In genomic region chr4:137339415-137339814, GRCm38 (mm10) we compare ENCODE assay signal across 12 mouse cellular contexts. TPM values are rescaled to one million over a fixed set of nuclear protein-coding genes. Genes with fewer than 3 reads are reported as not detected.
DNase-seq lines count a peak whose midpoint lies in the region; ATAC-seq and TF ChIP-seq lines count a peak whose summit lies in the region.
"Had no signal": no experiment of that assay in that cellular context is flagged by ENCODE, and none has a peak within 500 bp of the region (broad histone marks: within the 10 kb centered on the region; RNA-seq: fewer than 3 reads in every experiment).

No protein-coding gene starts in this region.

- H3K4me2 ChIP-seq in liver, postnatal 0 days (ENCODE audit: low read depth, low read length): no peak overlapping the region
- no peak overlapping the region for H3K4me2 ChIP-seq in hindbrain, embryonic 13.5 days
- H3K4me2 ChIP-seq: intestine, embryonic 15.5 days; liver, embryonic 13.5 days; midbrain, embryonic 13.5 days; neural tube, embryonic 12.5 days had no signal

- intact Hi-C loops in gastrocnemius, adult 2 months (cut with DNase I): no loop called here

- 79% methylated on average over 1 of the region's 1 CpGs for WGBS in liver, adult 2 months
- 63% methylated on average over 1 of the region's 1 CpGs for WGBS in liver, postnatal 0 days (ENCODE audit: insufficient replicate concordance)
- 94% methylated on average over 1 of the region's 1 CpGs for WGBS in hindbrain, embryonic 13.5 days

- peaks cover 10% of the 10 kb centered on the region for H3K36me3 ChIP-seq in liver, adult 2 months (ENCODE audit: control insufficient read depth, insufficient read depth, low read length)
- H3K36me3 ChIP-seq in liver, postnatal 0 days (replicated peaks; ENCODE audit: insufficient read depth, low read length): peaks cover 20% of the 10 kb centered on the region
- H3K36me3 ChIP-seq in hindbrain, embryonic 13.5 days: peaks cover 11% of the 10 kb centered on the region

- H3K4me3 ChIP-seq in gastrocnemius, adult 2 months: peak overlapping the region; percentile 23; the same call in 1 of the 2 replicates
- H3K4me3 ChIP-seq in liver, adult 2 months (ENCODE audit: insufficient read depth, low read depth, low read length): no peak overlapping the region
- no peak overlapping the region for H3K4me3 ChIP-seq in liver, postnatal 0 days (ENCODE audit: low read depth, low read length)
- no peak overlapping the region for H3K4me3 ChIP-seq in hindbrain, embryonic 13.5 days
- H3K4me3 ChIP-seq: intestine, embryonic 15.5 days; liver, embryonic 13.5 days; midbrain, embryonic 13.5 days; neural tube, embryonic 12.5 days had no signal

- TF ChIP-seq EP300 in liver, postnatal 0 days (IDR thresholded peaks at IDR 0.05; ENCODE audit: low read depth): no peak

- peaks cover 44% of the 10 kb centered on the region for H3K79me2 ChIP-seq in liver, adult 2 months (ENCODE audit: control insufficient read depth, insufficient read depth, low read length)

- TF ChIP-seq CTCF in gastrocnemius, adult 2 months (IDR thresholded peaks at IDR 0.05): no peak
- TF ChIP-seq CTCF in liver, adult 2 months (IDR thresholded peaks at IDR 0.05; ENCODE audit: low read depth, low read length): no peak
- no peak for TF ChIP-seq CTCF in liver, postnatal 0 days (IDR thresholded peaks at IDR 0.05; ENCODE audit: low read depth)

- DNase-seq in gastrocnemius, adult 2 months: no peak
- DNase-seq in gastrocnemius, adult 18-20 months (ENCODE audit: low spot score): no peak
- peak; percentile 52 for DNase-seq in liver, adult 2 months (ENCODE audit: extremely low read depth, low read depth, low spot score)
- no peak for DNase-seq in liver, postnatal 0 days
- peak; percentile 79 for DNase-seq in NIH3T3 (ENCODE audit: low read depth)
- DNase-seq in skeletal muscle tissue, adult 2 months (ENCODE audit: low read depth, low spot score): peak; percentile 30
- DNase-seq: cerebellum, adult 11 months; liver, embryonic 13.5 days had no signal

- TF ChIP-seq POLR2A in liver, adult 2 months (IDR thresholded peaks at IDR 0.05; ENCODE audit: extremely low read depth, insufficient read depth, low read length): no peak

- no peaks in the 10 kb centered on the region for H3K9me3 ChIP-seq in liver, postnatal 0 days (ENCODE audit: low read length)
- no peaks in the 10 kb centered on the region for H3K9me3 ChIP-seq in hindbrain, embryonic 13.5 days
- H3K9me3 ChIP-seq: intestine, embryonic 15.5 days; liver, embryonic 13.5 days; midbrain, embryonic 13.5 days; neural tube, embryonic 12.5 days had no signal

- no peak overlapping the region for H3K9ac ChIP-seq in liver, adult 2 months (ENCODE audit: low read depth, low read length)
- no peak overlapping the region for H3K9ac ChIP-seq in liver, postnatal 0 days (replicated peaks)
- H3K9ac ChIP-seq in hindbrain, embryonic 13.5 days: no peak overlapping the region
- H3K9ac ChIP-seq: intestine, embryonic 15.5 days; liver, embryonic 13.5 days; midbrain, embryonic 13.5 days; neural tube, embryonic 12.5 days had no signal

- no peaks in the 10 kb centered on the region for H3K27me3 ChIP-seq in liver, adult 2 months (ENCODE audit: control insufficient read depth, insufficient read depth, low read length)
- H3K27me3 ChIP-seq in liver, postnatal 0 days (ENCODE audit: insufficient read depth, low read length): no peaks in the 10 kb centered on the region
- no peaks in the 10 kb centered on the region for H3K27me3 ChIP-seq in hindbrain, embryonic 13.5 days
- H3K27me3 ChIP-seq: intestine, embryonic 15.5 days; liver, embryonic 13.5 days; midbrain, embryonic 13.5 days; neural tube, embryonic 12.5 days had no signal

- H3K4me1 ChIP-seq in liver, adult 2 months (ENCODE audit: control insufficient read depth, insufficient read depth, low read length): peaks cover 23% of the 10 kb centered on the region
- H3K4me1 ChIP-seq in liver, postnatal 0 days (ENCODE audit: insufficient read depth): peaks cover 32% of the 10 kb centered on the region
- H3K4me1 ChIP-seq in hindbrain, embryonic 13.5 days (replicated peaks): peaks cover 11% of the 10 kb centered on the region
- H3K4me1 ChIP-seq: intestine, embryonic 15.5 days; neural tube, embryonic 12.5 days had no signal

- ATAC-seq in liver, postnatal 0 days: no peak
- no peak for ATAC-seq in hindbrain, embryonic 13.5 days (ENCODE audit: low FRiP score)
- ATAC-seq: intestine, embryonic 15.5 days; midbrain, embryonic 13.5 days had no signal

- peak overlapping the region; percentile 72 for H3K27ac ChIP-seq in gastrocnemius, adult 2 months
- H3K27ac ChIP-seq in liver, adult 2 months (replicated peaks; ENCODE audit: insufficient read depth, low read depth, low read length): no peak overlapping the region; the same call in 1 of the 2 replicates
- H3K27ac ChIP-seq in liver, postnatal 0 days (ENCODE audit: low read depth): no peak overlapping the region
- no peak overlapping the region for H3K27ac ChIP-seq in hindbrain, embryonic 13.5 days
- H3K27ac ChIP-seq: intestine, embryonic 15.5 days; liver, embryonic 13.5 days; midbrain, embryonic 13.5 days; neural tube, embryonic 12.5 days had no signal

RNA-seq across cellular contexts. Expression of gene Cdc42, which starts 18.1 kb away (rescaled TPM):
- 100 to 1,000 TPM; 169 to 187 TPM for total RNA-seq in gastrocnemius, adult 2 months (2021)
- total RNA-seq in gastrocnemius, adult 18-20 months (2021): 100 to 1,000 TPM; 167 to 172 TPM
- total RNA-seq in liver, adult 2 months (2014; rRNA removed): 124 and 131 TPM in 2 replicates
- polyA plus RNA-seq in liver, adult 2 months (2012; rRNA removed): 35.8 and 36.9 TPM in 2 replicates
- polyA plus RNA-seq in liver, postnatal 0 days (2015; fragmentation: Nextera tagmentation; extraction: Ambion mirVana): 216 and 227 TPM in 2 replicates
- polyA plus RNA-seq in hindbrain, embryonic 13.5 days (2015; fragmentation: Nextera tagmentation; extraction: Ambion mirVana): 840 and 841 TPM in 2 replicates

Comparison
In these comparisons a context has a peak if more than half of its experiments do, and no peak if none do; other contexts are left out.
1. DNase-seq: peak in liver, adult 2 months (single experiment), NIH3T3 (single experiment) and skeletal muscle tissue, adult 2 months (single experiment); none in gastrocnemius, adult 2 months (single experiment), gastrocnemius, adult 18-20 months (single experiment) and liver, postnatal 0 days (single experiment).